Mouse (Mus musculus) kidney, embryonic 14.5 days (tissue): ENCODE data around the gene BC003965. TPM values are rescaled to one million over a fixed set of nuclear protein-coding genes. Genes with fewer than 3 reads are reported as not detected.

Source experiments
- polyA plus RNA-seq: library from polyadenylated mRNA; unstranded; fragments of >200 nt; fragmentation: Nextera tagmentation; extraction: Ambion mirVana; gene quantifications from 2 replicates; pipeline ENCODE4 v1.2.1, GENCODE M21; 2014

BC003965 gene
- polyA plus RNA-seq, 1 experiment from 2014 or later = 32.8 TPM

Other genes starting within 250 kb of the BC003965 start
- 23.9 and 31.8 TPM in 2 replicates for gene Mapk8ip3, start 247.6 kb upstream of the BC003965 start, polyA plus RNA-seq
- 131 and 155 TPM in 2 replicates for gene Jpt2, start 223.9 kb upstream of the BC003965 start, polyA plus RNA-seq
- gene Cramp1l, start 168.8 kb upstream of the BC003965 start, polyA plus RNA-seq = 8.5 and 11.6 TPM in 2 replicates
- gene Ift140, start 168.5 kb upstream of the BC003965 start, polyA plus RNA-seq = 15.5 and 23.6 TPM in 2 replicates
- 15.9 and 18.4 TPM in 2 replicates for gene Tmem204, start 101.0 kb upstream of the BC003965 start, polyA plus RNA-seq
- gene Telo2, start 68.6 kb upstream of the BC003965 start, polyA plus RNA-seq = 34.9 and 44.8 TPM in 2 replicates
- gene Ptx4, start 63.8 kb upstream of the BC003965 start, polyA plus RNA-seq = not detected in 2 replicates
- 10.3 and 21.4 TPM in 2 replicates for gene Clcn7, start 51.2 kb upstream of the BC003965 start, polyA plus RNA-seq
- not detected in 2 replicates for gene Ccdc154, start 22.1 kb upstream of the BC003965 start, polyA plus RNA-seq
- gene Gm38655, start 9.1 kb upstream of the BC003965 start, polyA plus RNA-seq = not detected in 2 replicates
- gene Unkl, start 3.8 kb downstream of the BC003965 start, polyA plus RNA-seq = 4.0 and 4.1 TPM in 2 replicates
- gene Gnptg, start 55.6 kb downstream of the BC003965 start, polyA plus RNA-seq = 33.8 and 41.5 TPM in 2 replicates
- gene Tsr3, start 55.6 kb downstream of the BC003965 start, polyA plus RNA-seq = 48.9 and 51.4 TPM in 2 replicates
- gene Baiap3, start 71.8 kb downstream of the BC003965 start, polyA plus RNA-seq = 0.76 and 1.9 TPM in 2 replicates
- 675 and 744 TPM in 2 replicates for gene Ube2i, start 90.1 kb downstream of the BC003965 start, polyA plus RNA-seq
- gene Prss34, start 113.8 kb downstream of the BC003965 start, polyA plus RNA-seq = not detected in 2 replicates
- not detected in 2 replicates for gene Prss28, start 124.1 kb downstream of the BC003965 start, polyA plus RNA-seq
- gene Prss29, start 134.1 kb downstream of the BC003965 start, polyA plus RNA-seq = not detected in 2 replicates
- 0.27 and 0.39 TPM in 2 replicates for gene Tpsab1, start 161.0 kb downstream of the BC003965 start, polyA plus RNA-seq
- gene Tpsb2, start 181.8 kb downstream of the BC003965 start, polyA plus RNA-seq = 0.30 and 0.57 TPM in 2 replicates
- gene Tpsg1, start 184.7 kb downstream of the BC003965 start, polyA plus RNA-seq = 0.49 TPM in 1 of 2 replicates, not detected in the other
- gene Cacna1h, start 249.2 kb downstream of the BC003965 start, polyA plus RNA-seq = 3.0 and 4.0 TPM in 2 replicates